Mouse (Mus musculus): Measurements from ENCODE around the gene Rbms3. TPM values are rescaled to one million over a fixed set of nuclear protein-coding genes. Genes with fewer than 3 reads are reported as not detected.

Gene Rbms3
- total RNA-seq, 2 experiments from 2014 or later: 17.2 to 18.2 TPM

DNA sequence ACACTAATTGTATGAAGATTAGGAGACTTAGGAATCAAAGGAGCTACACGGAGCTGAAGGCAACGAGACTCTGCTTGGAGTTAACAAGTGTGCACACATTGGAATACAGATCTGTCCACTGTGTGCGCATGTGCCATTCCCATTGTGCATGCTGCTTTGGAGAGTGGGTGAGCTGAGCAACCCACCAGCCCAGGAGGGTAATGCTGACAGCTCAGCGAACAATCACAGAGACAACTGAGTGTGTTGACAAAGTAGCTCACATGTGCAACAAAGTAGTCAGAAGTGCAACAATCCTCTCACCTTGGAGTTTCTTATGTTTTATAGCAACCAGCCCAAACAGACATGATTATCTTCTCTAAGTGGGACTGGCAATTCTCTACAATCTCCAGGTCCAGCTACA lies 955.5 kb downstream of the Rbms3 start:
- no peak for DNase-seq (ENCODE audit: low spot score in 2 of 2)

DNA sequence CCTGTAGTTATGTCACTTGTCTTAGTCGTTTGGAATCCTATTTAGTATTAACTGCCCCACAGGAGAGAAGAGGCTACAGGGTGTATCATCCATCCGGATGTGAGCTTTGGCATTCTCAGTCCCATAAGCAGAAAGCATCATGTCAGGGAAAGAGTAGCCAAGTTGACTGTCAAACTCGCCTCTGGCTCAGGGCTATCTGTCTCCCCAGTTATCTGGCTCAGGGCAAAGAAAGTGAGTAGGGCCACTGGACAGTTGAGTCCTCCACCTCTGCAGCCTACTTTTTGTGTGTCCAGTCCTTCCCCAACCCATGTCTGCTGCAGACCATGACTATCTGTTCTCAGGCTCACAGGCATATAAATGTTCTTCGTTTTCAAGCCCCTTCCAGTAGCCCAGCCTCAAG lies 968.7 kb downstream of the Rbms3 start:
- no peak for DNase-seq (ENCODE audit: low spot score in 2 of 2)

DNA sequence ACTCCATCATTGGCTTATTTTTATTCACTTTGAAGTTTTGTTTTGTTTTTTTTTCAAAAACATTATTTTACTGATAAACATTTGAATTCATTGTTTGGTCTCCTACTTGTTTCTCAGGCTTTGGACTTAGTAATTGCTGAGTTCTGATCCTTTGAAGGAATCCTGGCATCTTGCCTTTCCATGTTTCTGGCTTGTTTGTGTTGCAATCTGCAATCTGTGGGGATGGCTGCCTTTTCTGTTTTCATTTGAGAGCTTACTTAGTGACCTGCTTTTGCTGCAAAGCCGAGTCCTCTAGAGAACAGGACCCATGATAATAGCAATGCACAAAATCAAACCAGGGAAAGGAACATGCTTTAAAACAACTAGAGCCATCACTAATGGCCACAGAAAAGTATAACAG lies 969.8 kb downstream of the Rbms3 start:
- no peak for DNase-seq (ENCODE audit: low spot score in 2 of 2)

DNA sequence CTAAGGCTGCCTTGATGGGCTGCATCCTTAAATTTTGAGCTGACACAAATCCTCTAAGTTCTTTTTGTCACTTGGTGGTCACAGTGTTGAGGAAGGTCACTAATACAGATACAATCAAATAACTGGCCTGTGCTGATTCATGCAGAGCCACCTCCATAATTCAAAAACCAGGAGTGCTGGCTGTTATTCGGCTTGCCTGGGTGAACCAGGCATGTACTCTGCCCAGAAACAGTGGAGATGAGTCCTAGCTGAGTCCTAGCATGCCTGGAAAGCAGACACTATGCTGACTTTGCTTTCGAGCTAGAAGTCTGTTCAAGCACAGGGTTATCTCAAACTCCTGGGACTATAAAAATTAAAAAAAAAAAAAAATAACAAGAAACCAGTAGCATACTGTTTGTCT lies 972.6 kb downstream of the Rbms3 start:
- DNase-seq (ENCODE audit: low spot score in 2 of 2): no peak

DNA sequence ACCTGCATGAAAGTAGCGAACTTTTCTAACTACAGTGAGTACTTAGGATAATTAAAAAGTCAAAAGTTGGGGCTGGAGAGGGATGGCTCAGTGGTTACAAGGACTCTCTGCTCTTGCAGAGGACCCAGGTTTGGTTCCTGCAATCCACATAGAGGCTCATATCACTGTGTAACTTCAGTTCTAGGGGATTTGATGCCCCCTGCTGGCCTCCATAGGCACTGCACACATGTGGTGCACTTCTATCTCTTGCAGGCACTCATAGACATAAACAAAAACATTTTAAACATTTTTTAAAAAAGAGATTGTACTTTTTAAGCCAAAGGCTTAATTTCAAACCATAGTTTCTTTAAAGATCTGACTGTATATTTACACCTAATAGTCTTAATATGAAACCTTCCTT lies 978.3 kb downstream of the Rbms3 start:
- DNase-seq (ENCODE audit: low spot score in 2 of 2): no peak

DNA sequence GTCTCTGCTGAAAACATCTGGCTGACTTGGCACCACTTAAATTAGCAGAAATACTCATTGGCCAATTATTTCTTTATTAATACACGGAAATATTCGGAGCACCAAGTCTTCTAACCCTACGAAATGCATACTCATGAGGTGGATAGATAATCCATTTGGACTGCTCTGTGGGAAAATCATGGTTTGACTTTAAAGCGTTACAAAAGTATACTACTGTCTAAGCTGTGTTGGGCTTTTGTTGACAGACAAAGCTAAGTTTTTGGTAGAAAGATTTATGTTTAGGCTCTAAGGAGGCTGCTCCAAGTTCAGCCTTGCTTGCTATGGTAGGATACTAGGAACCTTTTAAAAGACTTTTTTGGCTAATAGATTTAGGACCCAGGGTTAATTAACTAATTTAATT lies 979.8 kb downstream of the Rbms3 start:
- no peak for DNase-seq (ENCODE audit: low spot score in 2 of 2)

DNA sequence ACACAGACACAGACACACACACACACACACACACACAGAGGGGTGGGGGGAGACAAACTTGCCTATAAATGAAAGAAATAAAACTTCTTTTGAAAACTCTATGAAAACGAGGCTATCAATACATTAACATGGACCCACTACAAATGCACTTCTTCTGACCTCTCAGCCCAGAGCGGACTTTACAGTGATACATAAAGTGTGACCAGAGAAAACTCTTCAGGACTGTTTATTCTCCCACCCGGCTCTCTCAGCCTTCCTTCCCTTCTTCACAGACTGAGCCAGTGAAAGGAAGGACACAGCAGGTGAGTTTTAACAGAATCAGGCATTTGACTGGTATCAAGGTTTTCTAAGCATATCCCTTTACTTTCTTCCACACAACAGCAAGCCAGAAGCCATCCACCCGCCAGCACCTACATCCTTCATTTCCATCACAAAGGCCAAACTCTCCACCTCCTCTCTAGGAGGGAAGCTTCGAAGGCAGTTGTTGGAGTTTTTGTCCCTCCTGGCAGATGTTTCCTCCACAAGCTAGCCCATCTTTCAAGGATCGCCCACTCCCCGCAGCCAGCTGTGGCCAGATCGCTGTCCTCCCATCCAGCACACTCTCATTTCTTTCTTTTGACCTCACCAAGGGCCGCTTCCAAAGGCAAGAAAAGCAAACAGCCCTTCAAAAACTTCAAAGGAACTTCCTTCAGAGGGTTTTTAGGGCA lies 980.5 kb downstream of the Rbms3 start:
- DNase-seq (ENCODE audit: low spot score in 2 of 2): no peak

DNA sequence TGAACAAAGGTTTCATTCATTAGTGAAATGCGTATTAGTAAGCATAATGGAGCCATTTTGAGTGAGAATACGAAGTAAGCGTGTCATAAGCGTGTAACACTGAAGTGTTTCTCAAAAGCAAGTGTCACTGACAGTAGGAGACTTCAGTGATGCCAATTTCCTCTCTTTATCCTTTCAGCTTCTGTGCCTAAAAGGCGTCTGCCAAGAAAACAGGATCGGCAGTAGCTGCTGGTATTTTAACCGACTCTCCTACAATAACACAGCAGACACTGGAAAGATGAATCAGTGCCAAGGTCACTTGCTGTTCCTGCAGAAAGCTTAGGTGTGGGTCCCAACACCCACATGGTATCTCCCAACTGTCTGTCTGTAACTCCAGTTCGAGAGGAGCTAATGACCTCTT lies 985.1 kb downstream of the Rbms3 start:
- DNase-seq (ENCODE audit: low spot score in 2 of 2): no peak

DNA sequence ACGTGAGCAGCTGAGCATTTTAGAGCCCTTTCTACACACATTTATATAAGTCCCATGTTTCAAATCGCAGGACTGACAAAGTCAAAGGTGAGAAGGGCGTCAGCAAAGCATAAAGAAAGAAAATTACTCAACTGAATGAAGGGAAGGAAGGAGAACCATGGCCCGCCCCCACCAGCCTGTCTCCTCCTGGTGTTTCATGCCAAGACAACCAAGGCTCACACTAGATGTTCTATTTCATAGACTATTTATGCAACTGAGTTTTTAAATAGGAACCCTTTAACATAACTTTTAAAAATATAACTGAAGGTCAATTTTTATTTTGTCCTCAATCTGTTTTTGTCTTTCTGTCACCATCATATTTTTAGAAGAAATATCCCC lies 989.4 kb downstream of the Rbms3 start:
- no peak for DNase-seq (ENCODE audit: low spot score in 2 of 2)

DNA sequence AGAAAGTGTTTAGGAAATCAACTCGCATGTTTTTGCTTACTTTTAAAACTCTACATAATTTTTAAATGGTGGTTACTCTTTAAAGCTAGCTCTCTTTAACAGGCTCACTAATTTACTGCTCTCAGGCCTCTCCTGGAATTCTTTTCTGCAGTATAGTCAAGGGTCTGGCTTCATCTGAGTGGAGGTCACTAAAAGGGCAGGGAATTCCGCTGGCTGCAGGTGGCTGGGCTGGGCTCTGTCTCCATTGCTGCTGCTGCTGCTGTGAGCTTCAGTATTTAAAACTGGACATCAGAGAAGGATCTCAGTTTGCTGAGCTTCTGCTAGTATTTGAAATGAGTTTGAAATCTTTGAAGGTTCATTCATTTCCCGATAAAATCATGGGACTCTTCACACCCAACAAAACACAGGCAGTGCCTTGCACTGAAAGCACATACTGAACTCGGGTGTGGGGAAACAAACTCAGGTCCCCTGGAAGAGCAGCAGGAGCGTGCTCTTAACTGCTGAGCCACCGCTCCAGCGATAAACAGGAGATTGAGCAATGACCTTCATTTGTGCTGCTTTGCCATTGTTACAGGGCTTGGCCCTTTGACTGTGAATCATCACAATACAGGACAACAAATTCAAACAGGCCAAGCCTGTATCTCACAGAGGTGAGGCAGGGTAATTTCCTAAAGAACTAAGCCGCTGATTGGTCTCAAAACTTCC lies 990.0 kb downstream of the Rbms3 start:
- no peak for DNase-seq (ENCODE audit: low spot score in 2 of 2)

DNA sequence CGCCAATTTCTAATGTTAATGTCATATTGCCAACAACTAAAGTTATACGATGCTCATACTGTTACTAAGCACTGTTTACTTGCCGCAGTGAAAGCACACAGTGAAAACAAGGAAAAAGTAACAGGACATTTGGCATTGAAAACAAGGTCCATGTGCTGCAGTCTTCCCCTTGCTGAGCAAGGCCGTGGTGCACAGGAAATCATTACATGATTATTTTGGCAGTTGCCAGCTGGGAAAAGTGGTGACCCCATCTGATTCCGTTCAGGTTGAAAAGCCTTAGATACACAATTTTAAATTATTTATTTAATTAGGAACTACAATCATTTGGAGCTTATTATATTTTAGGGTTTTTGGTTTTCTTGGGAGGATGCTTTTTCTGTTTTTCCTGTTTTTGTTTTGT lies 995.9 kb downstream of the Rbms3 start:
- DNase-seq (ENCODE audit: low spot score in 2 of 2): no peak

DNA sequence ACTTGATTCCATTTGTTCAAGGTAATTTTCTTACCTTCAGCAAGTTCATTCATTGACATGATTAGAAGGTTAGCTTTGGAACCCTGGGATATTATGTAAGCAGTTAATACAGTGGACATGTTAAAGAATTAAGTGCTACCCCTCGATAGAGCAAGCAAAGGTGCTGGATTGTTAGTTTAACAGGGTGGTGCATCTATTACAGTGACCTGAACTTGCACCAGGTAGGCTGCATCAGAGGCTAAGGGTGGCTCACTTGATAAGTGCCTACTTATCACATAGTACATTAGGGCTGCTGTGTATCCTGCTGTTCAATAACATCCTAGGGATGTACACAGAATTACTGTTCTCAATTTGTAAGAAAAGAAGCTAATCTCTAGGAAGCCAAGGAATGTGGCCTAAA lies 996.6 kb downstream of the Rbms3 start:
- no peak for DNase-seq (ENCODE audit: low spot score in 2 of 2)

DNA sequence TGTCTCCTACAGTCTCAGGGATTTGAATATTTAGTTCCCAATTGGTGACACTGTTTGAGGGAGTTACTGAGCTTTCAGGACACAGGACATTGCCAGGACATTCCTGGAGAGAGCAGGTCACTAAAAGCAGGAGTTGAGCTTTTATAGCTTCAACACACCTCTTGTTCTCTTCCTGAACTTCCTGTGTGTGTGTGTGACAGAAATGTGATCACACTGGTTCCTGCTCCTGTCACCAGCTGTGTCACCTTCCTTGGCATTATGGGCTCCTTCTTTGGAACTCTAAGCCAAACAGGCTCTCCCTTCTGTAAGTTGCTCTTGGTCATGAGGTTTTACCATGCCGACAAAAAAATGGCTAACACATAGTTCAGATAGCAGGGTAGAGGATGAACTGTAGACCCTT lies 997.9 kb downstream of the Rbms3 start:
- DNase-seq (ENCODE audit: low spot score in 2 of 2): no peak

DNA sequence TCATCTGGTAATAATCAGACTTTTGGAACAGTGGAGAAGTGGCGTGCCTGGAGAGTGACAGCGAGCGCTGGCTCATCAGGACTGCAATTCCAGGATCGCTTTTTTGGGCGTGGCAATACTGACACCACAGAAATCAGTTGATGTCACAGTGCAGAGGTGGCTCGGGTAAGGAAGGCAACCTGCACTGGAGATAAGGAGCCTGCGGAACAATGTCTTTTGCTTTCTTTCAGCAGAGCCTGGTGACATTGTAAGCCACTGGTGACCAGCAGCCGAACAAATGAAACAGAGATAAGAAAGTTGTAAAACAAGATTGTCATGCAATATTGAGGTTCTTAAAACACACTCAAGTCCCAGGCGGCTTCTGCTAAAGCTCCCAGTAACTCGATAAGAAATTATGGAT lies 998.9 kb downstream of the Rbms3 start:
- DNase-seq (ENCODE audit: low spot score in 2 of 2): no peak

DNA sequence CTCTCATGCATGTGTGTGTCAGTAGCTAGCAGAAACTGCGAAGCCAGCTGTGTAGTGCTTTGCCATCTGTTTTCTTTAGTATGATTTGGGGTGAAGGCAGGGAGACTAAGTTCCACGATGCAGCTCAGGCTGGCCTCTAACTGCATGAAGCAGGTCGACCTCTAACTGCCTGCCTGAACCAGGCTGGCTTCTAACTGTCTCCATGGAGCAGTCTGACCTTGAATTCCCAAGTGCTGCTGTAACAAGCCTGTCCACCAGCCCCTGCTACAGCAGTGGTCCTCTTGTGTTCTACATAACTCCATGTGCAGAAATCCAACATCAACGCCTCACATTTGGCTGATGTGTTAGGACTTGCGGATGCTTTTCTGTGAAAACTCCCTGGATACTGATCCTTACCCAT lies 1009.3 kb downstream of the Rbms3 start:
- no peak for DNase-seq (ENCODE audit: low spot score in 2 of 2)

DNA sequence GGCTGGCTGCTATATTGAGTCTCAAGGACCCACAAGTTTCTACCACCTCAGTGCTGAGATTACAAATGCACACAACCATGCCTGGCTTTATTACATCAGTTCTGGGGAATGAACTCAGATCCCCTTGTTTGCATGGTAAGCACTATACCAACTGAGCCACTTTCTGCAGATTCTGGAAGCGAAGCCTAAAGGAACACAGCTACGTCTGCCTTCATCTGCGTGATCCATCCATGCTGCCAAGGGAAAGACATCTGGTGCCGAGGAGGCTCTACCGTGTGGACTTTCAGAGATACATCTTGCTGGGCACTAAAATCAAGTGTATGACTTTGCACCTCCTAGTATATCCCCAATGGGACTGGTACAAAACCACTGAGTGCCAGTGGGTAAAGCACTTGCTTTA lies 1010.8 kb downstream of the Rbms3 start:
- DNase-seq (ENCODE audit: low spot score in 2 of 2): no peak

DNA sequence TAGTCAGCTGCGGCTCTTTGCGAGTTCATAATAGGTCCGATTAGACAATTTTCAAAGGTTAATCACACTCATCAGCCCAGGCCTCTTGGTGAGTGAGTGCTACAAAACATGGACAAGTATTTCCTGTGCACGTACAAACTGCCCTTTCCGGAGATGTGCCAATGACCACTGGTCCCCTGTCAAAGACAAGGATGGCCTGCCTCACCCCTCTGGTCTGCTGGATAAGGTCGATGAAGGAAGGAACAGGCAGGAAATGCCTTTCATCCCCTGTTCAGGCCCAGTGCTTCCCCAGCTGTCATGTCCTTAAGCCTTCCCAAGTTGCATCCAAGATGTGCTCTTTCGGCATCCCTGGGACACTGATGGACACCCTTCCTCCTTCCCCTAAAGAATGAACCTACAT lies 1016.4 kb downstream of the Rbms3 start:
- DNase-seq (ENCODE audit: low spot score in 2 of 2): no peak

DNA sequence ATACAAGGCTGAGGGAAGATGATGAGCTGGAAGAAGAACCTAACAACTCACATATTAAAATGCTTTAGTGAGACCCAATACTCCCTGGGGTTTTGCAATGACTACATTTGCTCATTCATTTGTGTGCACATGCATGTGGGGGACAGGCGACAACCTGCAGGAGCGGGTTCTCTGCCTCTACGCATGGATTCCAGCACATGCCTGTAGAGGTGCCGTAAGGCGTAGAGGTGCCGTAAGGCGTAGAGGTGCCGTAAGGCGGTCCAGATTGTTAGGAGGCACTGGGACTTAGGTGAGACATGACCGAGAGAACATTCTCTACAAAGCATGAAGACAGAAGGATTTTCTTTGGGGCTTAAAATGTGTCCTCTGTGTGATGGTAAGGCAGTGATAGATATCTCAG lies 1033.7 kb downstream of the Rbms3 start:
- no peak for DNase-seq (ENCODE audit: low spot score in 2 of 2)

DNA sequence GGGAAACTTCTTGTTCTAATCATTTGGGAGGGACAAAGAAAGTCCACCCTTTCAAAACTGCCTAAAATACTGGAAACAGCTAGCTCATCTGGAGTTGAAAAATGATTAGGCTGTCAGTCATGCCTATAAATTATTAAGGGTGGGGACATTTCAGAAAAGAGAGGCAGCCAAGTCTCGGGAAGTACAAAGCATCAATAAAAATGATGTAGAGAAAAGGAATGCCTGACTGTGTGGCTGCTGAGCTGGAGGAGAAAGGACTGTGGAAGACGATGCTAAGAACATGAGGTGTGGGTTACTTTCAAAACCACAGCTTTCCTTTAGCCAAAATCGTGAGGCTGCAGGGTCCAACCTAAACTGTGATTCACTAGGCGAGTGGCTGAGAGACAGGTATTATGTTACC lies 1037.2 kb downstream of the Rbms3 start:
- DNase-seq (ENCODE audit: low spot score in 2 of 2): no peak

DNA sequence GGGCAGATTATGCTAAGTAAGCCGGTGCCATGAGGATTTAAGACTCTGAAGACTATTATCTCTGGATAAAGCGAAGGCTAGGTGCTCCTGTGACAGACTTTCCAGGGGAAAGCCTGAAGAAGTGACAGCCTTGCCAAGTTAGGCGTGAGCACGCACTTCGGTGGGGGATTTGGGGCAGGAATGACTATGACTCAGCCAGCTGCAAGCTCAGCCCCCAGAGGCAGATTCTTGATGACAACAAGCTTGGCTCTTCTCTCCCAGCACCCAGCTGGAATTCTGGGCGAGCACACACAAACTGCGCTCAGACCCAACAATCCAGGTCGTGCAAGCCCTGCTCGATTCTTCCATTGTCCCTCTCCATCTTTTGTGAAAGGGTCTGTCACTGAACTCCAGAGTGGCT lies 1038.6 kb downstream of the Rbms3 start:
- DNase-seq (ENCODE audit: low spot score in 2 of 2): no peak

DNA sequence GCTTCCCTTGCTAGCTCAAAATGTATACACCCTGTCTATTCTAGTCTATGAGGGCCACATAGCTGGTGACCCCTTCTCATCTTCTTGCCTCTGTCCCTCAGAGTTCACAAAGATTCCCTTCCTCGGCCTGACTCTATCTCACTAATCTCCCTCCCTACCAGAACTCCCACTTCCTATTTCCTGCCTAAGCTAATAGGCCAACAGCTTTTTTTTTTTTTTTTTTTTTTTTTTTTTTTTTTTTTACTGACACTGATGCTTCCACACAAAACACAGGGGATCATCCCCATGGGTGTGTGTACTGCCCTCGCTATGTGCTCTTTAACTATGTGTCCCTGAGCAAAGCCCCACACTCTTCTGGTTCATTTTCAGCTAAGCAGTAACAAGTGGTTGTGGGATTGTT lies 1060.0 kb downstream of the Rbms3 start:
- no peak for DNase-seq (ENCODE audit: low spot score in 2 of 2)

DNA sequence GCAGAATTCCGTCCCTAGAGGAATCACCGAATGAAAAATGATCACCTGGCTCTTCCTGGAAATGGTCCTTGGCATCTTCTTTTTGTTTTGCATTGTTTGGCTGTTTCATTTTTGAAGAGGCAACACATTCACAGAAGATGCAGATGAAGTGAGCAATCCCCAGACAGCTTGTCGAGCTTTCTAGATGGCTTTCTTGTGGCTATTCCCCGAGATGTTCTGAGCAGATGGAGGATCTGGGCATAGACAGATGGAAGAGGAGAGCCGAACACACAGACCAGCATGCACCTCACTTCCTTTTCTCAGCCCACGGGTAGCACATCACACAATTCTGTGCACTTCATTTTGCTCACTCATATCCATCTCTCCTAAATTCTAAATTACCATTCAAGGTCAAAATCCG lies 1063.0 kb downstream of the Rbms3 start:
- no peak for DNase-seq (ENCODE audit: low spot score in 2 of 2)

DNA sequence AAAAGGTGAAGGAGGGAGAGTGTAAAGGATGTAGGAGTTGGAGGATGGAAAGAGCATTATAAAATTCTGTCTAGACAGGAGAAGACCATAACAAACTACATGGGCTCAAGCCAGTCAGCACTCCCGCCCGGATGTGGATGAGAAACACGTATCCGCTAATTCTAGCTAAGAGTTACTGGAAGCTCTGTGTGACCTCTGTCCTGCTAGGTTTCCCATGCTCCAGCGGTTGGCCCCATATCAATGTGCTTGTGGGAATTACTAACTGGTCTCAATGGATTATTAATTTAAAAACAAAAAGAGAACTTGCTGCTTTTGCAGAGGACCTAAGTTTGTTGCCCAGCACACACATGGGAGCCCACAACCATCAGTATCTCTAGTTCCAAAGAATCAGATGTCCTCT lies 1071.9 kb downstream of the Rbms3 start:
- DNase-seq (ENCODE audit: low spot score in 2 of 2): no peak
